Mouse (Mus musculus) liver (tissue): ENCODE results near the gene Ebf3.

ENCODE experiments used
- DNase-seq: peaks from one replicate; pipeline ENCODE4 v3.0.0-alpha.2; 2020; ENCODE audit warnings: mixed read lengths

Ebf3 gene

GRCm38 (mm10) chr7:137197118-137198030 is 116.9 kb downstream of the Ebf3 start:
- no peak for DNase-seq

GRCm38 (mm10) chr7:137196536-137196935 is 117.7 kb downstream of the Ebf3 start:
- no peak for DNase-seq

- DNase-seq: no peak
Observed at GRCm38 (mm10) chr7:137192776-137193278, 121.4 kb downstream of the Ebf3 start.

GRCm38 (mm10) chr7:137191889-137192288 is 122.4 kb downstream of the Ebf3 start:
- no peak for DNase-seq

GRCm38 (mm10) chr7:137172278-137172677 is 142.0 kb downstream of the Ebf3 start:
- DNase-seq: no peak

GRCm38 (mm10) chr7:137159086-137159485 is 155.2 kb downstream of the Ebf3 start:
- DNase-seq: no peak

GRCm38 (mm10) chr7:137154623-137155022 is 159.6 kb downstream of the Ebf3 start:
- DNase-seq: no peak

GRCm38 (mm10) chr7:137151854-137152253 is 162.4 kb downstream of the Ebf3 start:
- no peak for DNase-seq

GRCm38 (mm10) chr7:137147101-137147500 is 167.1 kb downstream of the Ebf3 start:
- no peak for DNase-seq
